ENCODE assay signal across 15 mouse cellular contexts in the genomic region with DNA sequence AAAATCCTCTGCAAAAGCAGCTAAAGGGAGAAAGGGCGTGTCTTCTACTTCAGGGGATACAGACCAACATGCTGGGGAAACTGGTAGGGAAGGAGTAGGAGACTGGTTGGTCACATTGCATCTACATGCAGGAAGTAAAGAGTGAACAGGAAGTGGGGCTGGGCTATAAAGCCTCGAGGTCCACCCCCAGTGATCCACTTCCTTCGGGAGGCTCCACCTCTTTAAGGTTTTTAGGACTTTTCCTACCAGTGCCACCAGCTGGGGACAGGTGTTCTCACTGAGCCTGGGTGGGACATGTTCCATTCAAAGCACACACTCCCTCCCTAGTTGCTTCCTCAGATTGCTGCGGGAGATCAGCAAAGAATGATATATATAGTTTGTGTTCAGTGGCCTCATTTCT.
"Had no signal": no experiment of that assay in that cellular context is flagged by ENCODE, and none has a peak within 500 bp of the region (broad histone marks: within the 10 kb centered on the region; RNA-seq: fewer than 3 reads in every experiment).

No protein-coding gene starts in this region.

- H3K27me3 ChIP-seq: limb, embryonic 13.5 days; liver, embryonic 12.5 days; liver, embryonic 15.5 days had no signal

- H3K4me2 ChIP-seq: limb, embryonic 13.5 days; liver, embryonic 12.5 days; liver, embryonic 15.5 days; lung, embryonic 14.5 days; midbrain, embryonic 11.5 days had no signal

- DNase-seq: kidney, postnatal 25 days; layer of hippocampus, adult 9-11 months; liver; midbrain, embryonic 14.5 days; thymus, adult 2 months; thymus, postnatal 14 days; thymus, postnatal 4 days had no signal

- H3K9me3 ChIP-seq: limb, embryonic 10.5 days; limb, embryonic 13.5 days; liver, embryonic 12.5 days; liver, embryonic 15.5 days had no signal

- H3K4me3 ChIP-seq: layer of hippocampus, adult 2 months; limb, embryonic 10.5 days; limb, embryonic 13.5 days; liver, embryonic 12.5 days; liver, embryonic 15.5 days had no signal

- ATAC-seq: liver, embryonic 12.5 days had no signal

- H3K27ac ChIP-seq: kidney, postnatal 0 days; layer of hippocampus, adult 2 months; limb, embryonic 10.5 days; limb, embryonic 13.5 days; liver, embryonic 12.5 days; liver, embryonic 15.5 days had no signal

- H3K9ac ChIP-seq: limb, embryonic 13.5 days; liver, embryonic 12.5 days; liver, embryonic 15.5 days; lung, embryonic 14.5 days had no signal

- H3K4me1 ChIP-seq: limb, embryonic 10.5 days; liver, embryonic 12.5 days; liver, embryonic 15.5 days had no signal
